Mouse (Mus musculus) midbrain, postnatal 0 days (tissue): Measurements from ENCODE around the gene Dock1. TPM values are rescaled to one million over a fixed set of nuclear protein-coding genes. Genes with fewer than 3 reads are reported as not detected.

Experiments used
- ATAC-seq: fragments of 200-750 bp; cut with Nextera tagmentation; 2 replicates; pipeline ENCODE4 v1.8.0; 2017; ENCODE audit warnings: moderate number of reproducible peaks, mild to moderate bottlenecking, moderate TSS enrichment, moderate library complexity; ENCODE audit not compliant: low FRiP score
- DNase-seq: peaks from one replicate; pipeline ENCODE4 v3.0.0-alpha.2; 2015; ENCODE audit warnings: low spot score
- H3K27ac ChIP-seq: fragments of 300-500 bp; sonication (generic); 2 replicates; pipeline ENCODE4 v1.5.1; 2014; ENCODE audit warnings: low read depth, mild to moderate bottlenecking, low read length, mixed read lengths
- H3K27me3 ChIP-seq: fragments of 300-500 bp; sonication (generic); 2 replicates; pipeline ENCODE4 v1.6.1; 2014; ENCODE audit warnings: low read length, control low read depth, mixed read lengths; ENCODE audit not compliant: insufficient read depth
- H3K36me3 ChIP-seq: fragments of 300-500 bp; sonication (generic); 2 replicates; pipeline ENCODE4 v1.6.1; 2014; ENCODE audit warnings: low read length, control low read depth, mixed read lengths; ENCODE audit not compliant: insufficient read depth
- H3K4me1 ChIP-seq: fragments of 300-500 bp; sonication (generic); 2 replicates; pipeline ENCODE4 v1.6.1; 2014; ENCODE audit warnings: mild to moderate bottlenecking, control low read depth, antibody characterized with exemption, low read length, mixed read lengths; ENCODE audit not compliant: insufficient read depth
- H3K4me2 ChIP-seq: fragments of 300-500 bp; sonication (generic); 2 replicates; pipeline ENCODE4 v1.6.1; 2014; ENCODE audit warnings: low read depth, mild to moderate bottlenecking, low read length, mixed read lengths; ENCODE audit not compliant: poor library complexity, severe bottlenecking
- H3K4me3 ChIP-seq: fragments of 300-500 bp; sonication (generic); 2 replicates; pipeline ENCODE4 v1.5.1; 2014; ENCODE audit warnings: low read depth, mild to moderate bottlenecking, low read length, moderate library complexity
- H3K9ac ChIP-seq: fragments of 300-500 bp; sonication (generic); replicated peaks from 2 replicates; pipeline ENCODE4 v1.6.1; 2014; ENCODE audit warnings: mild to moderate bottlenecking, low read length, moderate library complexity, mixed read lengths; ENCODE audit not compliant: poor library complexity, severe bottlenecking
- H3K9me3 ChIP-seq: fragments of 300-500 bp; sonication (generic); 2 replicates; pipeline ENCODE4 v1.6.1; 2016; ENCODE audit warnings: low read length, control low read depth
- CTCF ChIP-seq: IDR thresholded peaks from 2 replicates; pipeline ENCODE4 v1.5.1; 2016; ENCODE audit warnings: antibody characterized with exemption, mild to moderate bottlenecking
- WGBS: fragments of 180-500 bp; shearing (Covaris S2); extraction: QIAGEN DNeasy Blood & Tissue Kit; methylation state at CpG from one replicate; pipeline ENCODE4 v1.1.7; 2014; 5-methylcytosine and 5-hydroxymethylcytosine counted together
- polyA plus RNA-seq: library from polyadenylated mRNA; unstranded; fragments of >200 nt; fragmentation: Nextera tagmentation; extraction: Ambion mirVana; gene quantifications from 2 replicates; pipeline ENCODE4 v1.2.1, GENCODE M21; 2015
- total RNA-seq: library from RNA; depleted of rRNA; stranded (reverse); fragments of >200 nt; gene quantifications from 2 replicates; pipeline ENCODE4 v1.2.3, GENCODE M21; 2014

The Dock1 gene
- total and polyA plus RNA-seq, 2 experiments from 2014 or later, result 5.3 to 14.2 TPM

GRCm38 (mm10) chr7:134806799-134807198 is 136.3 kb downstream of the Dock1 start:
- ATAC-seq (no peak), DNase-seq (no peak)
- Histone ChIP-seq H3K9ac (no peak overlapping the region), H3K36me3 (no peaks in the 10 kb centered on the region), H3K9me3 (no peaks in the 10 kb centered on the region), H3K4me3 (no peak overlapping the region), H3K27ac (no peak overlapping the region), H3K4me1 (no peaks in the 10 kb centered on the region), H3K27me3 (no peaks in the 10 kb centered on the region), H3K4me2 (no peak overlapping the region)
- no peak for TF ChIP-seq CTCF
- 90% methylated on average over 6 of the region's 6 CpGs for WGBS

- no peaks in the 10 kb centered on the region for H3K36me3 ChIP-seq
- DNase-seq, result no peak
- TF ChIP-seq CTCF, result no peak
- no peaks in the 10 kb centered on the region for H3K4me1 ChIP-seq
- no peak for ATAC-seq
- 93% methylated on average over 2 of the region's 2 CpGs for WGBS
- no peaks in the 10 kb centered on the region for H3K9me3 ChIP-seq
- no peak overlapping the region for H3K27ac ChIP-seq
- no peak overlapping the region for H3K4me3 ChIP-seq
- no peak overlapping the region for H3K9ac ChIP-seq
- H3K4me2 ChIP-seq, result no peak overlapping the region
- H3K27me3 ChIP-seq, result no peaks in the 10 kb centered on the region
Observed at GRCm38 (mm10) chr7:134808406-134808805, 138.0 kb downstream of the Dock1 start.

- Histone ChIP-seq H3K4me2 (no peak overlapping the region), H3K4me3 (no peak overlapping the region), H3K9ac (no peak overlapping the region), H3K4me1 (no peaks in the 10 kb centered on the region), H3K9me3 (no peaks in the 10 kb centered on the region), H3K27ac (no peak overlapping the region), H3K27me3 (no peaks in the 10 kb centered on the region), H3K36me3 (no peaks in the 10 kb centered on the region)
- no peak for TF ChIP-seq CTCF
- 95% methylated on average over 6 of the region's 6 CpGs for WGBS
- no peak for ATAC-seq
- DNase-seq, result peak; percentile 47
Observed at GRCm38 (mm10) chr7:134809241-134809975, 139.0 kb downstream of the Dock1 start.

- no peak for ATAC-seq
- Histone ChIP-seq H3K27me3 (no peaks in the 10 kb centered on the region), H3K4me2 (no peak overlapping the region)
Observed at GRCm38 (mm10) chr7:134818471-134818870, 148.0 kb downstream of the Dock1 start.

GRCm38 (mm10) chr7:134821264-134821663 is 150.8 kb downstream of the Dock1 start:
- DNase-seq (peak; percentile 77), ATAC-seq (no peak)
- H3K4me3 ChIP-seq, result no peak overlapping the region
- H3K36me3 ChIP-seq, result no peaks in the 10 kb centered on the region
- H3K9me3 ChIP-seq, result no peaks in the 10 kb centered on the region
- no peak for TF ChIP-seq CTCF
- no peak overlapping the region for H3K27ac ChIP-seq
- no peak overlapping the region for H3K9ac ChIP-seq
- H3K4me2 ChIP-seq, result no peak overlapping the region
- WGBS, result 32% methylated on average over 1 of the region's 1 CpGs
- no peaks in the 10 kb centered on the region for H3K4me1 ChIP-seq
- no peaks in the 10 kb centered on the region for H3K27me3 ChIP-seq

More at GRCm38 (mm10) chr7:134818471-134818870, 148.0 kb downstream of the Dock1 start:
- no peak overlapping the region for H3K9ac ChIP-seq
- no peaks in the 10 kb centered on the region for H3K4me1 ChIP-seq
- TF ChIP-seq CTCF, result no peak
- H3K36me3 ChIP-seq, result no peaks in the 10 kb centered on the region
- H3K9me3 ChIP-seq, result no peaks in the 10 kb centered on the region
- WGBS, result 98% methylated on average over 5 of the region's 5 CpGs
- H3K27ac ChIP-seq, result no peak overlapping the region
- no peak for DNase-seq
- H3K4me3 ChIP-seq, result no peak overlapping the region

- no peaks in the 10 kb centered on the region for H3K9me3 ChIP-seq
- no peaks in the 10 kb centered on the region for H3K27me3 ChIP-seq
- H3K4me2 ChIP-seq, result no peak overlapping the region
- no peaks in the 10 kb centered on the region for H3K36me3 ChIP-seq
- no peak overlapping the region for H3K27ac ChIP-seq
- 70% methylated on average over 3 of the region's 3 CpGs for WGBS
- no peak for TF ChIP-seq CTCF
- no peak overlapping the region for H3K9ac ChIP-seq
- H3K4me3 ChIP-seq, result no peak overlapping the region
- no peaks in the 10 kb centered on the region for H3K4me1 ChIP-seq
- DNase-seq (no peak), ATAC-seq (no peak)
Observed at GRCm38 (mm10) chr7:134822006-134822405, 151.6 kb downstream of the Dock1 start.
